Mouse (Mus musculus) intestine, postnatal 0 days (tissue): Measurements from ENCODE around the gene Snrnp25. TPM values are rescaled to one million over a fixed set of nuclear protein-coding genes. Genes with fewer than 3 reads are reported as not detected.

Experiments used
- ATAC-seq: fragments of 200-750 bp; cut with Nextera tagmentation; 2 replicates; pipeline ENCODE4 v1.8.0; 2017; ENCODE audit warnings: mild to moderate bottlenecking, moderate TSS enrichment, moderate library complexity
- H3K27ac ChIP-seq: fragments of 300-500 bp; sonication (generic); 2 replicates; pipeline ENCODE4 v1.5.1; 2014; ENCODE audit warnings: mild to moderate bottlenecking, low read depth, low read length, moderate library complexity
- H3K27me3 ChIP-seq: fragments of 300-500 bp; sonication (generic); replicated peaks from 2 replicates; pipeline ENCODE4 v1.6.1; 2014; ENCODE audit warnings: low read length, mixed read lengths; ENCODE audit not compliant: control insufficient read depth, insufficient read depth
- H3K36me3 ChIP-seq: fragments of 300-500 bp; sonication (generic); 2 replicates; pipeline ENCODE4 v1.6.1; 2014; ENCODE audit warnings: mild to moderate bottlenecking, moderate library complexity; ENCODE audit not compliant: control insufficient read depth, insufficient read depth
- H3K4me1 ChIP-seq: fragments of 300-500 bp; sonication (generic); replicated peaks from 2 replicates; pipeline ENCODE4 v1.6.1; 2014; ENCODE audit warnings: antibody characterized with exemption, low read length, mixed read lengths; ENCODE audit not compliant: control insufficient read depth, insufficient read depth
- H3K4me2 ChIP-seq: fragments of 300-500 bp; sonication (generic); replicated peaks from 2 replicates; pipeline ENCODE4 v1.6.1; 2014; ENCODE audit warnings: low read depth, mild to moderate bottlenecking, moderate library complexity
- H3K4me3 ChIP-seq: fragments of 300-500 bp; sonication (generic); 2 replicates; pipeline ENCODE4 v1.5.1; 2014; ENCODE audit warnings: low read depth, low read length
- H3K9ac ChIP-seq: fragments of 300-500 bp; sonication (generic); 2 replicates; pipeline ENCODE4 v1.6.1; 2014; ENCODE audit warnings: mild to moderate bottlenecking, low read depth, low read length
- H3K9me3 ChIP-seq: fragments of 300-500 bp; sonication (generic); 2 replicates; pipeline ENCODE4 v1.6.1; 2016; ENCODE audit warnings: mixed run types; ENCODE audit not compliant: control insufficient read depth
- CTCF ChIP-seq: sonication (generic); IDR thresholded peaks from 2 replicates; pipeline ENCODE4 v1.5.1; 2016; ENCODE audit warnings: low read depth, mild to moderate bottlenecking, control low read depth, antibody characterized with exemption, moderate library complexity
- WGBS: fragments of 180-500 bp; shearing (Covaris S2); extraction: QIAGEN DNeasy Blood & Tissue Kit; methylation state at CpG from one replicate; pipeline ENCODE4 v1.1.7; 2014; 5-methylcytosine and 5-hydroxymethylcytosine counted together
- polyA plus RNA-seq: library from polyadenylated mRNA; unstranded; fragments of >200 nt; fragmentation: Nextera tagmentation; extraction: Ambion mirVana; gene quantifications from 2 replicates; pipeline ENCODE4 v1.2.1, GENCODE M21; 2015

Snrnp25 gene
- polyA plus RNA-seq, 1 experiment from 2014 or later: 28.0 TPM

GRCm38 (mm10) chr11:32236712-32237410 lies 31.6 kb downstream of the Snrnp25 start:
- Histone ChIP-seq H3K27me3 (no peaks in the 10 kb centered on the region), H3K36me3 (peaks cover 44% of the 10 kb centered on the region), H3K4me2 (no peak overlapping the region), H3K4me1 (0 out of 2 replicates have a peak, but pooled peaks cover 2% of the 10 kb centered on the region), H3K4me3 (no peak overlapping the region), H3K27ac (no peak overlapping the region), H3K9me3 (no peaks in the 10 kb centered on the region), H3K9ac (no peak overlapping the region)
- 70% methylated on average over 9 of the region's 9 CpGs for WGBS
- peak; percentile 80 for TF ChIP-seq CTCF
- no peak for ATAC-seq

GRCm38 (mm10) chr11:32237411-32237795 lies 32.2 kb downstream of the Snrnp25 start:
- Histone ChIP-seq H3K27me3 (no peaks in the 10 kb centered on the region), H3K4me3 (no peak overlapping the region), H3K27ac (no peak overlapping the region), H3K36me3 (peaks cover 42% of the 10 kb centered on the region), H3K9me3 (no peaks in the 10 kb centered on the region), H3K4me1 (0 out of 2 replicates have a peak, but pooled peaks cover 2% of the 10 kb centered on the region), H3K9ac (no peak overlapping the region), H3K4me2 (no peak overlapping the region)
- WGBS: 87% methylated on average over 3 of the region's 3 CpGs
- ATAC-seq: no peak
- TF ChIP-seq CTCF: no peak

- H3K9me3 ChIP-seq: no peaks in the 10 kb centered on the region
- H3K4me1 ChIP-seq: peaks cover 2% of the 10 kb centered on the region; the same call in 1 of the 2 replicates
- H3K27me3 ChIP-seq: no peaks in the 10 kb centered on the region
- TF ChIP-seq CTCF: peak; percentile 99
- H3K9ac ChIP-seq: no peak overlapping the region
- H3K36me3 ChIP-seq: peaks cover 48% of the 10 kb centered on the region
- no peak overlapping the region for H3K4me2 ChIP-seq
- H3K4me3 ChIP-seq: no peak overlapping the region
- peak; percentile 46; the same call in 1 of the 2 replicates for ATAC-seq
- WGBS: 62% methylated on average over 5 of the region's 5 CpGs
- no peak overlapping the region for H3K27ac ChIP-seq
Measured at GRCm38 (mm10) chr11:32238093-32238860, 33.1 kb downstream of the Snrnp25 start.

GRCm38 (mm10) chr11:32241391-32241790 lies 36.2 kb downstream of the Snrnp25 start:
- H3K4me1 ChIP-seq: peaks cover 2% of the 10 kb centered on the region; the same call in 1 of the 2 replicates
- H3K4me3 ChIP-seq: no peak overlapping the region
- no peaks in the 10 kb centered on the region for H3K9me3 ChIP-seq
- no peak for TF ChIP-seq CTCF
- H3K27ac ChIP-seq: peak overlapping the region; percentile 87
- peaks cover 39% of the 10 kb centered on the region for H3K36me3 ChIP-seq
- H3K27me3 ChIP-seq: no peaks in the 10 kb centered on the region
- peak overlapping the region; percentile 22; the same call in 1 of the 2 replicates for H3K9ac ChIP-seq
- no peak overlapping the region for H3K4me2 ChIP-seq
- peak; percentile 84 for ATAC-seq

DNA sequence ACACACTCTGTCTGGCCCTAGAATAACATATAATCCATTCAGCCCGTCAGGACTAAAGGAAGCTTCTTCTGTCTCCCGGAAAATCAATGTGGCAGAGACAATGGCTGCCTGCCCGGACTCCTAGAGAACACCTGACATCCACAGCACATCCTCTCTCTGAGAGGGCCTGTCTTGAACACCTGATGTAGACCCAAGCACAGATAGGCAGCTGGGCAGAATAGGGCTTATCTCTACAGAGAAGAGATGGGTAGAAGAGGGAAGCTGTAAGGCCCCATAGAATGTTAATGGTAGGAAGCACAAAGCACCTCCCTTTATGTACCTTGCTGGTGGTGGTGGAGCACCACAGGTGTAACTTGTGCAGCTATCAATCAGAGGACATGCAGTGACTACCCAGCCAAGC lies 37.0 kb downstream of the Snrnp25 start:
- peak overlapping the region; percentile 87 for H3K27ac ChIP-seq
- H3K4me1 ChIP-seq: peaks cover 2% of the 10 kb centered on the region; the same call in 1 of the 2 replicates
- H3K36me3 ChIP-seq: peaks cover 46% of the 10 kb centered on the region
- H3K9ac ChIP-seq: no peak overlapping the region
- no peaks in the 10 kb centered on the region for H3K9me3 ChIP-seq
- no peak overlapping the region for H3K4me2 ChIP-seq
- no peak for TF ChIP-seq CTCF
- H3K4me3 ChIP-seq: no peak overlapping the region
- H3K27me3 ChIP-seq: no peaks in the 10 kb centered on the region
- ATAC-seq: no peak
- WGBS: 75% methylated on average over 3 of the region's 3 CpGs

DNA sequence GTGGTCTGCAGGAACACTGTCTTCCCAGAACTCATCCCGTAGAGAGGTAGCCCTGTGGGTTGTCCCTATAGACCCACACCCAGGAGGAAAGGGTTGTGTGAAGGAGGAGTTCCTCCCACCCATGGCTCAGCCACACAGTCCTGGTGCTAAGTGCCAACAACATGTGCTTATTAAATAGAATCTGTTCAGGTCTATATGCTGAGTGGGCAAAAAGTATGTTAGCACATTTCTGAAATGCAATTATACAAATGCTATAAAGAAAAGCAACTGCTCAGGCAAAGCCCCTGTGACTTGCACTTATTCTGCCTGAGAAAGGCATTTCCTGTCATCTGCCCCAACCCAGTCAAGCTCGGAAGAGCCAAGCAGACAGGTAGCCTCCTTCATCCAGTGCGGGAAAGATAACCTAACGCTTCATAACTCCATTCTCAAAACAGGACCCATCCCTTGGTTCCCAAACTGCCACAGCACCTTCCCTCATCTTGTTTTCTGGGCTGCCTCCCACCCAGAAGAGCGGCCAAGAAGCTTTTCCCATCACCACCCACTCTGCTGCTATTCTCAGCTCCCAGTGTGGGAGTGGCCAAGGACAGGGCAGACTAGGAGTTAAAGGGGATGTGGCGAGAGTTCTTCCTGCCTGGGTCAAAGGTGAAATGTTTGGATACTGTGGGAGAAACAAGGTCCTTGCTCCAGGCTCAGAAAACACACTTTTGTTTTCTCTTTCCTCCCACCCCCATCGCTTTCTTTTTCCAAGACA lies 38.2 kb downstream of the Snrnp25 start:
- no peak overlapping the region for H3K4me2 ChIP-seq
- no peaks in the 10 kb centered on the region for H3K27me3 ChIP-seq
- peaks cover 2% of the 10 kb centered on the region; the same call in 1 of the 2 replicates for H3K4me1 ChIP-seq
- no peak overlapping the region for H3K9ac ChIP-seq
- H3K4me3 ChIP-seq: no peak overlapping the region
- H3K36me3 ChIP-seq: peaks cover 58% of the 10 kb centered on the region
- no peak overlapping the region; the same call in 1 of the 2 replicates for H3K27ac ChIP-seq
- 65% methylated on average over 7 of the region's 7 CpGs for WGBS
- H3K9me3 ChIP-seq: no peaks in the 10 kb centered on the region
- no peak for ATAC-seq
- no peak for TF ChIP-seq CTCF
